Mouse (Mus musculus) cerebellum, postnatal 36 days (tissue): Measurements from ENCODE around the gene Gcnt3.
"Not testable (repeated sequence)": the region's sequence is repeated elsewhere in the genome, so short reads cannot be mapped to it uniquely, and the experiment has no call there.

ENCODE experiments used
- DNase-seq, 2 experiments: peaks; one replicate each; pipeline ENCODE4 v3.0.0; 2021 to 2022; ENCODE audit warnings: mixed read lengths in 2 of 2

The Gcnt3 gene

DNA sequence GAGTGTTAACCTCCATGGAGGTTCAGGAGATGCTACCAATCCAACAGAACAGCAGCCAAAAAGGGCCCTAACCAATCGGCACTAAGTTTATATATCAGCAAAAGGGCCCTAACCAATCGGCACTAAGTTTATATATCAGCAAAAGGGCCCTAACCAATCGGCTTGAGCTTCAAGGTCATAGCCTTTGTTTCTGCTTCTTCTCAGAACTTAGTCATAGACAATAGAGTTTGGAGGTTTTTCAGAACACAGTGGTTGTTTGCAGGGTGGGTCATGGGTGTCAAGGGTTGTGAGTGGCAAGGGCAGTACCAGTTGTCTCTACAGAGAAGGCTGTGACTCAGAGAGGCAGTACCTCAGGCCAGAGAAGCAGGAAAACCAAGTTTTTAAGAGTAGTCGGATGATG, 4.2 kb upstream of the Gcnt3 start:
- DNase-seq, result no peak

DNA sequence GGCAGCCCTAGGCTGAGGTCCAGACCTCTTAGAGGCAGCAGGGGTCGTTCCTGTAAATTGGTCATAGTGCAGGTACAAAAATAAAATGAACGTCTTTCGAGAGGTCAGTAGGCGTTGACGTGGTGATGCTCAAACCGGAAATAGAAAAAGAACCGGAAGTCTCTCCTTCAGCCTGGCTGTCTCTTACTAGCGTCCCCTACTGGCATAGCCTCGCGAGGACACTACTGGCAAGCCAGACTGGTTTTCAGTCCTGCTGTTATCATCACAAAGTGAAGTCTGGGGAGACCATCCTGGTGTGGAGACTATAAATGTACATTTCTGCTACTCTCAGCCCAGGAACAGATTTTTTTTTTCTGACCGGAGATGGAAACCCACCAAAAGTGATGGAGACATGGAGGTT, 2.7 kb upstream of the Gcnt3 start:
- no peak for DNase-seq

DNA sequence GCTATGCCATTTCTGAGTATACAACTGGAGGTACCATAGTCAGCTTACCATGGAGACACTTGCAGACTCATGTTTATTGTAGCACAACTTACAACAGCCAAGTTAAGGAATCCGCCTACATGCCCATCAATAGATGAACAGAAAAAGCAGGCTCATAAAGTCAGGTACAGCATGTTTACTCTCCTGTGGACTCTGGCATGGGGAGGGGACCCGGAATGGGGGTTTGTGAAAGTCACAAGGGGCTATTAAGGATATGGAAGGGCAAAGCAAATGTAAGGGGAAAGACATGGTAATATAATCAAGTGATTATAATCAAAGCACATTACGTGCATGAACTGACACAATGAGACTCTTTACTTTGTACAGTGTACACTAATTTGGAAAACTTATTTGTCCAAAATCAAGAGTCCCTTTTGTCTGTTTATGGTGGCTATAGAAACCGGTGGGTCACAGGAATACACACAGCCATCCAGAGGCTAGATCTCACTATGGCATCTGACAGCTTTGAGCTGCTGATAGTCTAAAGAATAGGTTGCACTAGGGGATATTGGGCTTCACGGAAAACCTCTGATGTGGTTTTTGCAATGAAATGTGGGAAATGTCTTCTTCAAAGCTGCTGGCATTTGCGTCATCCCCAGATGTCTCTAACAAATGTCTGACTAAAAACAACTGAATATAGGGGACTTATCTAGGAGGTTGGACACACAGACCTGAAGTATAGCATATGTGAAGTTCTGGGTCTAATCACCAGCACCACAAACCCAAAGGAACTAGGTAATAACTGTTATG, 1.9 kb upstream of the Gcnt3 start:
- no peak for DNase-seq

DNA sequence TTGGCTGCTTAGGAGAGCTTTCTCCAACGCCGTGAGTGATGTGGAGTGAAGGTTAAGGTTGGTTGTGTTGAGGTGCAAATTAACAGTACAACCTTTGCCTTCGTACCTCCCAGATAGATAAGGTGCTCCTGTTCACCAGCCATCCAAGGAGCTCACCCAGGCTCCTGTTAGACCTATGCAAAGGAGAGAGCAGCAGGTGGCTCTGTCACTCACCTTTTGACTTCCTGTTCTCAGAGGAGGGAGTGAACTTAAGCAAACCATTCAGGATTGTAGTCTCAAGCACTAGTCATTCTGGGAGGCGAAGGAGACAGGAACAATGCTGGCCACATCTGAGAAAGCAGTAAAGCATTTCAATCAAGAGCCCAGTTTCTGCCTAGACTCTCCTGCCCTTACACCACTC, 1.2 kb downstream of the Gcnt3 start:
- DNase-seq, result no peak

DNA sequence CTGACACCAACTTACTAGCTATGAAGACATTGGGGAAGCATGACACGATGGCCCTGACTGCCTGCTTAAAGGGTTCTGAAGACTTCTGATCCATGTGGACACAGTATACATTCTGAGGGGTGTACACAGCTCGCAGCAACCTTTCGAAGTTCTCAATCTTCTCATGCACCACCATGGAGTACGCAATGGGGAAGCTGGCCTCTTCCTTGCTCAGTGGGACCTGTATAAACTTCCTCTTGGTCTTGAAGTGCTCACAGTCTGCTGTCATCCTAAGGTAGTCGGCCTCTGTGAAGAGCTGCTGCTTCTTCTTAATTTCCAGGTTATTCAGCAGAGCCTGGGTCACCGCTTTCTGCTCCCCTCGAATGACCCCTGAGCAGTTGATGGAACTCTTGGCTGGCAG, 3.2 kb downstream of the Gcnt3 start:
- no peak for DNase-seq

DNA sequence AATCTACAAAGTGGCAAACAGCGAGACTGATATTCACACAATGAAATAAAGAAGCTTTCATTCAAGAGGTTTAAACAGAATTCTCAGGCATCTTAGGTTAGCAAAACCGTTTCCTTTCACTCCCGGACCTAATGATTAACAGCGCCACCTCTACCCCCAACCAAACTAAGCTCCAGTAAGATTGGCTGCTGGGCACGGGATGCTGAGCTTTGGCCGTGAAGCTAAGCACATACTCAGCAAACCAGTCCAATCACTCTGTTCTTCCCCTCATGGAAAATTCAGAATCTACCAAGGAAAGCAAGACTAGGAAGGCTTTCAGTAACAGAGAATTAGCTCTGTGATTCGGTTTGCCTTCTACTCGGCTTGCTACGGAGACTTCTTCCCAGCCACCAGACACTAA, 4.8 kb downstream of the Gcnt3 start:
- no peak for DNase-seq

DNA sequence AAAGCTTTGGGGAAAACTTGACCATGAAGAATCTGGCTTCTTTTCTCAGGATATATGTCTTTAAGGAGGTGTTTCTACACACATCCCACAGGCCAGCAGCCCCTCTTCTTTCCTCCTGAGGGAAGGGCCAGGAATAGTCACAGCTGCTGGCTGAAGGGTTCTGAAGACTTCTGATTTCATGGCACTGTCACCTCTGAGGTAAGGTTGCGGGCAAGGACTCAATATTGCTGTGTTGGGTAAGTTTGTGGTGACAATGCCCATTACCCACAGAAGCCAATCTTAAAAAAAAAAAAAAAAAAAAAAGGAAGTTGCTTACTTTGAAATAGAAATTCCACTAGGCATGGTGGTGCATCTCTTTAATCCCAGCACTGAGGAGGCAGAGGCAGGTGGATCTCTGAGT, 5.7 kb downstream of the Gcnt3 start:
- DNase-seq, result no peak

DNA sequence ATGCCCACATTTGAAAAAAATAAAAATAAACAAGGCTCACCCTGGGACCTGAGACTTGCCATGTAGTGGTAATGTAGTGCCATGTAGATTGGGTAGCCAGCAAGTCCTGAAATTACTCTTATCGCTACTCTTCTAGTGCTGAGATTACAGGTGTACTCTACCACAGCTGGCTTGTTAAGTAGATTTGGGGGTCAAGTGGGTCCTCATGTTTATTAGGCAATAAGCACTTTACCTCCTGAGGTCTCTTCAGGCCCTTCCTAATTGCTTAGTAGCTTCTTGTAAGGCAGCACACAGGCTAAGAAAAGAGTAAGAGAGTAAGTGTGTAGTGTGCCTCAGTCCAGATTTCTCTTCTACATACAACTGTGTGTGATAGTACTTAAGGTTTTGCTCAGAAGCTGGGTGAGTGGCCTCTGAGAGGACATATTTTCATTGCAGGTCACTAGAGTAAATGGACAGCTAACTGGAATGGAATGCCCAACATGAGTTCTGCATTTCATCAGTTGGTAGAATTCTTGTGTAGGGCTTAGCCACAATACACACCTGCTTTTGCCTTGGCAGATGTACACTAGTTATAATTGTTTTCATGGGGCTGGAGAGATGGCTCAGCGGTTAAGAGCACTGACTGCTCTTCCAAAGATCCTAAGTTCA, 12.4 kb downstream of the Gcnt3 start:
- no peak for DNase-seq

DNA sequence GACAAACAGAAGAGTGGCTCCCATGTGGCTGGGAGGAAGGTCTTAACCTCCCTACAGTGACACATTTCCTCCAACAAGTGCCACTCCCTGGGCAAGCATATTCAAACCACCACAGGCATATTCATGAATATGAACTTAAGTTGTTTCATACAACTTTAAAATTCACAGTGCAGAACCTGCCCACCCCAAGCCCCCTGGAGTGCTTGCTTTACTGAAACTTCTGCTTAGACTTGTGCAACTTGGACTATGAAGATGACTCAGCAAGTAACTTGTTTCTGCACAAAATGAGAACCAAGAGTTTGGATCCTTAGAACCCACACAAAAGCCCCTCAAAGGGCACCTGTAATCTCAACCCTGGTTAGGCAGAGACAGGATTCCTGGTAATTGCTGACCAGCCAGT, 13.2 kb downstream of the Gcnt3 start:
- DNase-seq, result no peak

DNA sequence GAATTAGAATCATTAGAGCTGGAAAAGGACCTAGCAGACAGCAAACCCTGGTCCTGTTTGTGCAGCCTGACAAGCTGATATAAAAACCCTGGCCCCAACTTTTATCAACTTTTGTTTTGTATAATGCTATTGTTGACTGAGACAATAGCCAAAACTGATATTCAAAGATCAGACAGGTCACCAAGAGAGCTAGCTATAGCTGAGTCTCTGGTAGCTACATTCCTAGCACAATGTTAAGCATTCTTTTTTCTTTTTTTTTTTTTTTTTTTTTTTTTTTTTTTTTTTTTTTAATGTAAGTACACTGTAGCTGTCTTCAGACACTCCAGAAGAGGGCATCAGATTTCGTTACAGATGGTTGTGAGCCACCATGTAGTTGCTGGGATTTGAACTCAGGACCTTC, 14.3 kb downstream of the Gcnt3 start:
- not testable (repeated sequence) for DNase-seq

DNA sequence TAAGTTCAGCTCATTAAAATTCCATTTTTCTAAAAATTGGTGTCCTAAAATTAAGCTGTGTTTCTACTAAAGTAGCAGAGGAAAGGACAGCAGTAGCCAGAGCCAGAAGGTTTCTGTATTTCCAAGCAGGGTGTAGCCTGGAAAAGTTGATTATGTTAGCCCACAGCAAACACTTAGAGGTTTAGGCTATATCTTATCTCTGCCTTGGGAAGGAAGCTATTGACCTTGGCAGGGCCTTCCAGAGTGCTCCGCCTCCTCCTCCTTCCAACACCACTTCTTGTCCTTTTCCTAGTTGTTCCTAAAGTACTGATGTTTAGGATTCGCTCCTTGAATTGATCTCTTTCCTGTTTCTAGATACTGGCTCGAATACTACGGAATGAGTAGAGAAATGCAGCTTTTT, 15.8 kb downstream of the Gcnt3 start:
- DNase-seq, result no peak

DNA sequence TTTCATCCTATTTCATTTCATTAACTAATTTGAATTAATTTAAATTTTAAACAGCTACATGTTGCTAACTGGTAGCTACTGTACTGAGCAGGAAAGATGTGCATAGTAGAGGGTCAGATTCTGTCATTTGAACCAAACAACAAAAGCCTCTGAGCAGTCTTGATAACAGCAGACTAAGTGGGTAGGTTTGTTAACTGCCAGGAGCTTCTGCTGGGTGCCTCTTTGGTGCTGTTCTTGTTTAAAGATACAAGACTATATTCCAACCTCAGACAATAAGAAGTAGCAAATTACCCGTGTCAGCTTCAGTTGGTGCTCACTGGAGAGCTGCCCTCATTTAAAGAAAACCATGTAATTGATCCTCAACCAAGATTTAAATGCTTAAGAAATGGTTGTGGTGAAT, 16.3 kb downstream of the Gcnt3 start:
- no peak for DNase-seq

DNA sequence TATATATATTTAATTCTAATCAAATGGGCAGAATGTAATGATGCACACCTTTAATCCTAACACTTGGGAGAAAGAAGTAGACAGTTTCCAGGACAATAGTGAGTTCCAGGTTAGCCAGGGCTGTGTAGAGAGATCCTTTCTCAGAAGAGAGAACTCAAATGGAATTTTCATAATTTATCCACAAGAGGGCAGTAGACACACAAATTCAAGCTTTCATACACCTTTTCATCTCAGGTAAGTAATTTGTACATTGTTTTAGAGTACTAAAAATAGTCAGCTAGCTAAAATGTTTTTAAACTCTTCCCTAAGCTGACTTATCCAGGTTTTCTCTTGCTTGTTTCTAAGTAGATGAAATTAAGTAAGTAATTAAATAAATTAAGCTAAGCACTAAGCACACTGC, 19.0 kb downstream of the Gcnt3 start:
- DNase-seq, result no peak

DNA sequence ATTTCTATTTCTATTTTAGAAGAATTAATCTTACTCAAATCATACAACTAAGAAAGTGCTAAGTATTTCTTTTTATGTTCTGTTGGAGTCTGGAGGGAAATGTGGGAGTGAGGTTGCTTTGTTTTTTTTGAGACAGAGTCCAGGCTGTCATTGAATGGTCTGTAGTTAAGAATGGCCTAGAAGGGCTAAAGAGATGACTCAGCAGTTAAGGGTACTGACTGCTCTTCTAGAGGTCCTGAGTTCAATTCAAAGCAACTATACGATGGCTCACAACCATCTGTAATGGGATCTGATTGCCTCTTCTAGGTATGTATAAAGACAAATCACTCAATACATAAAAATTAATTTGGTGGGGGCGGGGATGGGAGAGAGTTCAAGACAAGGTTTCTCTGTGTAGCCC, 22.3 kb downstream of the Gcnt3 start:
- DNase-seq, result no peak

DNA sequence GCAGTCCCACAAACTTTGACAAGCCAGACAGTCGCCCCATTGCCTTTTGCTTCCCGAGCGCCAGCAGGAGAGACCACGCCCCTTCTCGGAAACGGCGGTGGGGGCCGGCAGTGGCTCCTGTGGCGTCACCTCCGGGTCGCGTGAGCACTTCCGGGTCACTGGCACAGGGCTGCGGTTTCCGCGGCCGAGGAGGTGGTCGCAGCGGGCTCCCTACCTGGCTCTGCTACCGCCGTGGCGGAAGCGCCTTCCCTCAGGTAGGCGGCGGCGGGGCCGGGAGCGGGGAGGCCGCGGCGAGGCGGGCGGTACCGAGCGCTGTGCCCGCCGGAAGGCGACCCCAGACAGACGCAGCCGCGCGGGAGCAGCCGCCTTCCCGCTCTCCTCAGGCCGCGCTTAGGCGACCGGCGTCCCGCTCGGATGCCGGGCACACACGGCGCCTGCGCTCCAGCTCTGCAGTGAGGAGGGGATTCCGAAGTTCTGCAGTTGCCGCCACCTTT, 25.4 kb downstream of the Gcnt3 start, which contains the start of gene Gtf2a2:
Gene Gtf2a2, plus strand, starts transcription at position 143 of the 494 bp plus-strand sequence.
- DNase-seq, result peak; percentile 89 to 93

DNA sequence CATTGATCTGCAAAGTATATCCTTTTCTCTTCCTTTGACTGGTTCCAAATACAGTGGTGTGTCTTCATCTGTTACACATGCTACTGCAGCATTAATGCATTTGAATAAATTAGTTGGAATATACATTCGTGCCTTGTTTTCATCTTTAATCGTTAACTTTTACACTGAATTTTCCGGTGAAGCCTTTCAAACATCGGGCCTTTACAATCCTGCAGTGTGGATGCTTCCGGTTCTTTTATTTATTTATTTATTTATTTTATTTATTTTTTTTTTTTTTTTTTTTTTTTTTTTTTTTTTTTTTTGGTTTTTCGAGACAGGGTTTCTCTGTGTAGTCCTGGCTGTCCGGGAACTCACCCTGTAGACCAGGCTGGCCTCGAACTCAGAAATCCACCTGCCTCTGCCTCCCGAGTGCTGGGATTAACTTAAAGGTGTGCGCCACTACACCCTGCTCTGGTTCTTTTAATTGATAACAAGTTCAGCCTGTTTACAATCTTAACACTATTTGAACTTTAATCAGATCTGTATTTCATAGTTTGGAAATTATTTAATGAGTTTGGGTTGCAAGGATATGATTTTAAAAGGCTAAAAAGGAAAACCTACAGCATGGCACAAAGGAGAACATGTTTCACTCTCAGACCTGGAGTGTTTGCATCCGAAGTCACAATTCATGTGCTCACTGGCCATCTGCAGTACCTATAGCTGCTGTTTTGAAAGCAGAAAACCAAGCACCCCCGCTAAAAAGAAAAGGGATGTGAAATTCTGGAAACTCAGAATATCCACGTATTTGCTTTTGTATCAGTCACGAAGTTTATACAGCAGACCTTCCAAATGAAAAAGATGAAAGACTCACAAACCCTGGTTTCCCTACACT, 26.1 kb downstream of the Gcnt3 start:
- DNase-seq, result no peak

DNA sequence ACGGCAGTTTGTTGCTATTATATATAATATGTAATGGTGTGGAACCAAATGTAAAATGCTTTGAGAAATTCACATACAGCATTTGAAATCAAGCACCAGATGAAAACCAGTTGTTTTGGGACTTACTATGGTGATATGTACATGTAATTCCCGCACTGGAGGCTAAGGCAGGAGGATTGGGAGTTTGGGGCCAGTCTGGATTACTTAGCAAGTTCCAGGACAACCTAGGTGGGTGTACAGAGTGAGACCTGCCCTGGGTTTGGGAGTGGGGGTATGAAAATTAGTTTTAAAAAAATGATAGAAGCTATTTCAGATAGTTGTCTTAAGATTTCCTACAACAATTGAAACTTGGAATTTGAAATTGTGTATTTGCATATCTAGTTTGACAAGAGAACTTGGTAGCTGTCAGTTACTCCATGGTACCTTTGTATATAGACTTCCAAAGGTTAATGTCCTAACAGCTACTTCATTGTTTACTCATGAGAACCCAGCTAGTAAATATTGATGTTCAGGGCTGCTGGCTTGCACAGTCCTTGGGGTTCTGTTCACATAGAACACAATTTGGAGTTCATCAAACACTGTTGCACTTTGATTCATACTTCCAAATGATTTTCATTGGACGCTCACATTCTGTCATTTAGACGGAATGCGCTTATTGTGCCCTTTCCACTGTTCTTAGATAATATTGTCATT, 27.0 kb downstream of the Gcnt3 start:
- no peak for DNase-seq

DNA sequence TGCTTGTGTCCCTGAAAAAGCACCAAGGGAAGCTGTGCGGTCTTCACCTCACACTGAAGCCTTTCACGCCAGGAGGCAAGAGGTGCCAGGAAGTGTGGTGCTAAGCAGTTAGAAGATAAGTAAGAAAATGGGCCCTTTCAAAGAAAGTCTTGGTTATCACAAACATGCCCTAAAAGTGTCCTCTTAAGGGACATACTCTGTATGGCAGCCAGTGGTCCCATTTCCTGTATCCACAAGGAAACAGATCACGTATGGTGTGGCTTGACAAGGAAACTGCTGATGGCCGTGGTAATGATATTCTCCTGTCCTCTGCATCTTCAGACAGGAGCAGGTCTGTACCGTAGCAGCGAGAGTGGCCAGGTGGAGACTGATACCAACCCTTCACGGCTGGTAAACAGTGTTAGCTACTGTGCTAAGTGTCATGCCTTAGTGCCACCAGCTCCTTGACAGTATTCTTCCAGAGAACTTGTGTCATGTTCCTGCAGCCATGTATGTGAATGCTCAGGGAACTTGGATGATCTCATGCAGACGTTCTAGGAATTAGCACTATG, 28.1 kb downstream of the Gcnt3 start:
- no peak for DNase-seq

DNA sequence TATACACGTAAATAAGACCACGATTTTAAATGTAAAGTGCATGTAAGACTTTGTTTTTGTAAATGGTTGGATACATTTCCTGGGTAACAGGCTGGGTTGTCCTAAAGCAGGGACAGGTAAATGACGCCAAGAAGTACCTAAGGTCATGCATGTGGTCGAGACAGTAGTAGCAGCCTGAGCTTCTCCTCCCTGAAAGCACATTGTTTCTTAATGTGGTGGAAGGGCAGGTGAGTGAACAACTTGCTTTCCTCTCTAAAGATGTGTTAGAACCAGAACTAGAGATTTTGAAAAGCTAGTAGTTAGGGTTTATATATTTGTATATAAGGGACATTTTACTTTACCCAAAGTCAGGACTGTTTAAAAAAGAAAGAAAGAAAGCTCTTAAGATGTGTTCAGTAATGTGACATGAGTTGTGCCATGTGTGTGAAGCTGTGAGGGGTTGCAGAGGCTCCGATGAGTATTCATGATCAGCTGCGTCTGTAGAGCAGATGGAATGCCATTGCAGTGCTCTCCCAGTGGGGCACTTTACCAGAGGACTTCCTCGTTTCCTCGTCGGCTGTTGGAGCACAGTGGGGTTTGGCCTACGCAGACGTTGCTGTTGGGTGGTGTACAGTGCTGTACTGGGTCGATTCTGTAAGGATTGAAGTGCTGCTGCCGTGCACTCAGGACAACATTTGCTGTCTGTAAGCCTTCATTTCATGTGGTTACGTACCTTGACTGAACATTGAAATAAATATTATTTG, 30.2 kb downstream of the Gcnt3 start:
- DNase-seq, result no peak

DNA sequence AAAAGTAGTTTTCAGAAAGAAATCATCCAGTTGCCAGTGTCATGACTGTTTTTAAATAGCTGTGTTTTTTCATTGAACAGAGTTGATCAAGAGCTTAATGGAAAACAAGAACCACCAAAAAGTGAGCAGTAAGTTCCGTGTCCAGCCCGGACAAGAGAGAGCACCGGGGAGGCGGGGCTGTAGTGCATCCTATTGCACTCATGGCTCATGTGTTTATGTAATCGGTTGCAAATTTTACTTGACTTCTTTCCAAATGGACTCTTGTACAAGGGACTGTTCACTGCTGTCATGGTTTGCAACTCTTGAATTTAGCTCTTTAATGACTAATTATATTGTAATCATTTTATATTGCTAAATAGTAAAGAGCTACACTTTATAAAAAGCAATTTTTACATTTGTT, 30.9 kb downstream of the Gcnt3 start:
- no peak for DNase-seq

DNA sequence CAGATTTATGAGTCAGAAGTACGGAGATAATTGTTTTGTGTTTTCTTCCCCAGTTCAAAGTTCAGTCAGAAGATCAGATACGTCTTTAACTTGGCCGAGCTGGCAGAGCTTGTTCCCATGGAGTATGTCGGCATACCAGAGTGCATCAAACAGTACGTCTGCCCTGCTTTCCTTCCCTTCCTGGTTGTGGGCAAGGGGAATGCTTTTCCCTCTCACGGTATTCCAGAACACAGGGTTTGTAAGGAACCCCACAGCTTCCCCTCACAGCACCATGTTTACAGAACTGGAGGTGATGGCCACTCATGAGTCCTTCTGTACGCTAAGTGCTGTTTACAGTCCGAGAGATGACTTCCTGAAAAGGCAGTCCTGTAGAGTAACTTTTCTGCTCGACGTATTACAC, 34.4 kb downstream of the Gcnt3 start:
- no peak for DNase-seq

DNA sequence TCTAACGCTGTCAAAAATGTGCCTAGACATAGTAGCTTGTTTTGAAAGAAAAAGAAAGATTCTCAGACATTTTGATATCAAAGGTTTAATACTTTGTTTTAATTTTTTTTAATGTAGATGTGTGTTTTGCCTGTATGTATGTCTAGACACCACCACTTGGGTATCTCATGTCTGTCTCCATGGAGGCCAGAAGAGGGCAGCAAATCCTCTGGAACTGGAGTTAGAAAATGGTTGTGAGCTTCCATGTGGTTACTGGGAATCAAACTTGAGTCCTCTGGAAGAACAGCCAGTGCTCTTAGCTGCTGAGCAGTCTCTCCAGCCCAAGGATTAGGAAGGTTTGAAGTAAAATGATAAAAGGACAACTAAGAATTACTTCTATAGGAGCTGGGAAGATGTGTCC, 38.6 kb downstream of the Gcnt3 start:
- DNase-seq, result no peak
